Mouse (Mus musculus) limb, embryonic 11.5 days (tissue): ENCODE results near the gene Fgfr2. TPM values are rescaled to one million over a fixed set of nuclear protein-coding genes. Genes with fewer than 3 reads are reported as not detected.

Experiments
- ATAC-seq: fragments of 200-750 bp; cut with Nextera tagmentation; 2 replicates; pipeline ENCODE4 v1.8.0; 2017; ENCODE audit warnings: low read depth; ENCODE audit not compliant: insufficient number of reproducible peaks, low FRiP score, low TSS enrichment
- DNase-seq: peaks from one replicate; pipeline ENCODE4 v3.0.0-alpha.2; 2015; ENCODE audit warnings: low spot score
- H3K27ac ChIP-seq: fragments of 300-500 bp; sonication (generic); replicated peaks from 2 replicates; pipeline ENCODE4 v1.5.1; 2014; ENCODE audit warnings: low read depth, mild to moderate bottlenecking, low read length
- H3K27me3 ChIP-seq: fragments of 300-500 bp; sonication (generic); 2 replicates; pipeline ENCODE4 v1.6.1; 2014; ENCODE audit warnings: mild to moderate bottlenecking, low read length, mixed read lengths; ENCODE audit not compliant: control insufficient read depth, insufficient read depth
- H3K36me3 ChIP-seq: fragments of 300-500 bp; sonication (generic); 2 replicates; pipeline ENCODE4 v1.6.1; 2014; ENCODE audit warnings: mild to moderate bottlenecking, low read length, moderate library complexity, mixed read lengths; ENCODE audit not compliant: control insufficient read depth, insufficient read depth
- H3K4me1 ChIP-seq: fragments of 300-500 bp; sonication (generic); 2 replicates; pipeline ENCODE4 v1.6.1; 2014; ENCODE audit warnings: low read length, mixed read lengths; ENCODE audit not compliant: control insufficient read depth, insufficient read depth
- H3K4me2 ChIP-seq: fragments of 300-500 bp; sonication (generic); 2 replicates; pipeline ENCODE4 v1.6.1; 2014; ENCODE audit warnings: low read depth, mild to moderate bottlenecking, moderate library complexity; ENCODE audit not compliant: severe bottlenecking
- H3K4me3 ChIP-seq: fragments of 300-500 bp; sonication (generic); 2 replicates; pipeline ENCODE4 v1.5.1; 2014; ENCODE audit warnings: low read depth, low read length
- H3K9ac ChIP-seq: fragments of 300-500 bp; sonication (generic); 2 replicates; pipeline ENCODE4 v1.6.1; 2014; ENCODE audit warnings: mild to moderate bottlenecking, low read length
- H3K9me3 ChIP-seq: fragments of 300-500 bp; sonication (generic); 2 replicates; pipeline ENCODE4 v1.6.1; 2016; ENCODE audit warnings: low read length; ENCODE audit not compliant: control insufficient read depth
- WGBS: fragments of 180-500 bp; shearing (Covaris S2); extraction: QIAGEN DNeasy Blood & Tissue Kit; methylation state at CpG from one replicate; pipeline ENCODE4 v1.1.7; 2014; 5-methylcytosine and 5-hydroxymethylcytosine counted together
- polyA plus RNA-seq: library from polyadenylated mRNA; unstranded; fragments of >200 nt; fragmentation: Nextera tagmentation; extraction: Ambion mirVana; gene quantifications from 2 replicates; pipeline ENCODE4 v1.2.1, GENCODE M21; 2014

Gene Fgfr2
- polyA plus RNA-seq, 1 experiment from 2014 or later, result 60.1 TPM

DNA sequence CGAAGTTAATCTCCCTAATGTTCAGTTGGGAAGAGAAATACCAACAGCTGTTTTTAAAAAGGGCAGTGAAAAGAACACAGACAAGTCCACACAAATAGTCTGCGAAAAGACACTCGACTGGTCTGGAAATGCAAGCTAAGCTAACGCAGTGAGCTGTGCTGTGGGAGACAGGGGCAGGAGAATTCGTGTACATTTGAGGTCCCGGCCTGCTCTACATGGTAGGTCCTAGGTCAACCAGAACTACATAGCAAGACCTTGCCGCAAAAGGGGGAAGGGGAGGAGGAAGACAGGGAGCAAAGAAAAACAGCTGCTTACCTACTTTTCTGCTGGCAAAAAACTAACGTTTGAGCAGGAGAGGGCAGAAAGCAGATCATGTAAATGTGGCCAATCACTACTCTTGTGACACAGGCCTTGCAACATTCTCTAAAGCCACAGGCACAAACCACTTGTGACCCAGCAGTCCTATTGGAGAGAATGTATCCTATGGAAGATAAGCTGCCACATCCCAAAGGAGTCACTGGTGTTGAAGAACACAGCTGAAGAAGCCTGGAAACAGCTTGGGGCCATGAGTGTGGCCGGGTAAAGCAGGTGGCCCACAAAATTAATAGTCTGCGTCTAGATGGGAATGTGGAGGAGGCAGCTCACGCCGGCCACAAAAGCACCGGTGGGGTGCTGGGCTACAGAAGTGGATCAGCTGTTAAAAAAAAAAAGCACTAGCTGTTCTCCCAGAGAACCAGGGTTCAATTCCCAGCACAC, 396.9 kb downstream of the Fgfr2 start:
- Histone ChIP-seq H3K36me3 (no peaks in the 10 kb centered on the region), H3K4me1 (no peaks in the 10 kb centered on the region), H3K27me3 (no peaks in the 10 kb centered on the region), H3K9ac (no peak overlapping the region; the same call in 1 of the 2 replicates), H3K27ac (no peak overlapping the region), H3K4me3 (no peak overlapping the region), H3K4me2 (no peak overlapping the region), H3K9me3 (no peaks in the 10 kb centered on the region)
- no peak for DNase-seq
- 81% methylated on average over 13 of the region's 13 CpGs for WGBS
- no peak for ATAC-seq

DNA sequence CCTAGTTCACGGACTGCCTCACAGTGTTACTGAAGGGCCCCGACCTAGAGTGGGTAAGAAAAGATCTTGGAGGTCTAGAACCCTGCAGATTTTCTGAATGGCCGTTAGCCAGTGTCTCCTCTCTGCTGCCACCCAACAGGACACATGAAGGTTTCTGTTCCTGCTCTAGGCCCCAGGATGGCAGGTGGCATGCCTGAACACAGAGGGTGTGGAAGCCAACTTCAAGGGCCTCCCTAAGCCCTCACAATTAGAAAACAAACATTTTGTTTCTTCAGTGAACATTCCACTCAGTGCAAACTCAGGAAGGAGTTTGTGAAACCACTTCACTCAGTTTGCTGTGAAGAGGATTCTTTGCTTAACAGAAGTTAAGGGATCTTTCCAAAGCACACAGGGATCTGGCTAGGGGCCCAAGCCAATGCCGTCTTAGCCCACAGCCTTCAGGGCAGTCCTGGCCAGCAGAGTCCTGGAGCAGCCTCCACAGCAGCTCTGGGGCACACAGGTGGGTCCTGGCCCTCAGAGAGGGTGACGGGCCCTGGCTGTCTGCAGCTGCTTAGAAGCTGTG, 398.6 kb downstream of the Fgfr2 start:
- no peak for ATAC-seq
- Histone ChIP-seq H3K36me3 (no peaks in the 10 kb centered on the region), H3K4me2 (no peak overlapping the region), H3K27ac (no peak overlapping the region), H3K27me3 (no peaks in the 10 kb centered on the region), H3K4me3 (no peak overlapping the region), H3K9me3 (no peaks in the 10 kb centered on the region), H3K4me1 (no peaks in the 10 kb centered on the region), H3K9ac (no peak overlapping the region)
- DNase-seq, result no peak
- WGBS, result 89% methylated on average over 5 of the region's 5 CpGs

DNA sequence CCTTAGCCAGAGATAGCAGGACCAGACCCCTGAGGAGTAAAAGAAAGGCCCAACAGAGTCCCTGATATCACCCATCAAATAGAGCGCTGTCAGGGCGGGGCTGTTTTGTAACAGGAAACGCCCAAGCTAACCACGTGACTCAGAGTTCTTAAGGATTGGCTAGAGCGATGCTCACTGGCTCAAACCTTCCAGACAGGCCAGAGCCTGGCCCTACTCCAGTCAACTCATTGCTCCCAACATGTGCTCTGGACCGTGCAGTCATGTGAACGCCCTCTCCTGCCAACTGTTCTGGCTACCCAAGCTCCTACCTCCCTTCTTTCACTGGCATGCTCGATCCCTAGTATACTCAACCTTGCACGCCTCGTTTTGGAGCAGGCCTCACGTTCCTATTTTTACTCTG, 399.2 kb downstream of the Fgfr2 start:
- 87% methylated on average over 11 of the region's 11 CpGs for WGBS
- Histone ChIP-seq H3K36me3 (no peaks in the 10 kb centered on the region), H3K9ac (no peak overlapping the region), H3K4me2 (no peak overlapping the region), H3K27me3 (no peaks in the 10 kb centered on the region), H3K4me3 (no peak overlapping the region), H3K4me1 (no peaks in the 10 kb centered on the region), H3K9me3 (no peaks in the 10 kb centered on the region), H3K27ac (no peak overlapping the region)
- no peak for ATAC-seq
- DNase-seq, result no peak

DNA sequence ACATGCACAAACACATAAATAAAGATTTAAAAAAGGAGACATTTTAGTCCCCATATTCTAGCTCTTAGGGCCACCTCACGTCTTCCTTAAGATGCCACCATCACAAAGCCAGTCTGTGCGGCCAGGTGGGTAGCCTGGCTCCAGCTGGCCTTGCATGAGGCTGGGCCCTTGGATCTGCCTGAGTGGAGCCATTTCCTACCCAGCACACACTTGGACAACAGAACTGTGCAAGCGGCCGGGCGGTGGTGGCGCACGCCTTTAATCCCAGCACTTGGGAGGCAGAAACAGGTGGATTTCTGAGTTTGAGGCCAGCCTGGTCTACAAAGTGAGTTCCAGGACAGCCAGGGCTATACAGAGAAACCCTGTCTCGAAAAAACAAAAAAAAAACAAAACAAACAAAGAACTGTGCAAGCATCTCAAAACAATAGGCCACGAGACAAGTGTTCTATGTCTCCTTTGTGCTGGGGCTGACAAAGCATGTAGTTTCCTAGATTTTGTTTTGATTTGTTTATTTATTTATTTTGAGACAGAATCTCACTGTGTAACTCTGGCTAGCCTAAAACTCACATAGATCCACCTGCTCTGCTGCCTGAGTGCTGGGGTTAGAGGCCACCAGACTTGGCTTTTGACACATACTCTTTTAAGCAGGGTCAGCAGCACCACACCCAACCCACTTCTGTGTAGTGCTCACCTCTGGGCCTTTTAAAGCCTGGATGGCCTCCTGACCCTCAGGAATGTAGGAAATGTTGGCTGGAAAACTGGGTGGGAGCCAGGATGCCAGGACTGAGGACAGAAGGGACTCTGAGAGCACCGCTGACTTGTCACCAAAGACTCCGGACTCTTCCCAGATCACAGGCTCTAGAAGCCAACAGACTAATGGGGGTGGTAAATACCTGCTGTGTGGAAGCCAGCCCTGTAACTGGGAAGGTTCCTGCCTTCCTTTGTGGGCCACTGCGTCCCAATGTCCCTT, 400.5 kb downstream of the Fgfr2 start:
- Histone ChIP-seq H3K4me1 (no peaks in the 10 kb centered on the region), H3K4me2 (no peak overlapping the region), H3K9ac (no peak overlapping the region), H3K36me3 (no peaks in the 10 kb centered on the region), H3K9me3 (no peaks in the 10 kb centered on the region), H3K27me3 (no peaks in the 10 kb centered on the region), H3K27ac (no peak overlapping the region), H3K4me3 (no peak overlapping the region)
- 89% methylated on average over 12 of the region's 12 CpGs for WGBS
- no peak for DNase-seq
- no peak for ATAC-seq

DNA sequence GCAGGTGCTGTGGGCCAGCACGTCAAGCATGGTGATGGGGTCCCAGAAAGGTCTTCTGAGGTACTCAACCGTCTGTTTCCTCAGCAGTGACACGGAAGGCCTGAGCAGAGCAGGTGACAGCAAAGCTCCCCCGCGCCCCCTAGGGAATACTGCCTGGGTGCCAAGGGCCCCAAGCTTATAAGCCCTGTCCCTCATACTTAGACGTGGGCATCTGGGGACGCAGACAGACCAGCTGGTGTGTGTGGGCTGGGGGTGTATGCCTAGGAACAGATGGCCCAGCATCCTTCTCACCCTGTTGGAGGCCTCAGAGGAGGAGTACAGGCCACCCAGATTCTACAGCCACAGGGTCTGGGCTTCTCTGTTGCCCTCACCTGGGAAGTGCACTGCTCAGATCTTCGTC, 402.6 kb downstream of the Fgfr2 start:
- no peak overlapping the region for H3K27ac ChIP-seq
- WGBS, result 80% methylated on average over 8 of the region's 8 CpGs
- no peak overlapping the region for H3K4me2 ChIP-seq
- H3K9ac ChIP-seq, result no peak overlapping the region
- no peak for DNase-seq
- no peak for ATAC-seq
- H3K27me3 ChIP-seq, result no peaks in the 10 kb centered on the region
- H3K36me3 ChIP-seq, result no peaks in the 10 kb centered on the region
- 0 out of 2 replicates have a peak, but pooled peaks cover 3% of the 10 kb centered on the region for H3K4me1 ChIP-seq
- no peak overlapping the region for H3K4me3 ChIP-seq
- no peaks in the 10 kb centered on the region for H3K9me3 ChIP-seq

DNA sequence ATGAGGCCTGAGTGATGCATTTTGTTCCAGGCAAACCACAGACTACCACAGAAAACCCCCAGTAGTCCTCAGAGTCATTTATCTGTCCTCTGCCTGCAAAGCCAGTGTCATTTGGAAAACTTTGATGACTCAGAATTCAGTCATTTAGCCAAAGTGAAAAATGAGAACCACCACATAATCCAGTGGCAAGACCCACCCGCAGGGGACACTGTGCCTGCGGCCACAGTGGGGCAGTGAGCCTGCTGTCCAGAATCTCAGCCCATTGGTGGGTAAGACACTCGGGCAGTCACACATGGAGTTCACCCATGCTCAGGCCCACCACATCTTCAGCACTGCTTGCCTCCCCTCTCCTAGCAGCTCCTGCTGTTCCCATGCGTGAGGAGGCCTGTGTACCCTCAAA, 403.6 kb downstream of the Fgfr2 start:
- ATAC-seq (no peak), DNase-seq (no peak)
- Histone ChIP-seq H3K4me3 (no peak overlapping the region), H3K27ac (no peak overlapping the region), H3K27me3 (no peaks in the 10 kb centered on the region), H3K4me1 (peaks cover 5% of the 10 kb centered on the region; the same call in 1 of the 2 replicates), H3K36me3 (0 out of 2 replicates have a peak, but pooled peaks cover 2% of the 10 kb centered on the region), H3K4me2 (no peak overlapping the region), H3K9ac (no peak overlapping the region), H3K9me3 (no peaks in the 10 kb centered on the region)
- 90% methylated on average over 4 of the region's 4 CpGs for WGBS

DNA sequence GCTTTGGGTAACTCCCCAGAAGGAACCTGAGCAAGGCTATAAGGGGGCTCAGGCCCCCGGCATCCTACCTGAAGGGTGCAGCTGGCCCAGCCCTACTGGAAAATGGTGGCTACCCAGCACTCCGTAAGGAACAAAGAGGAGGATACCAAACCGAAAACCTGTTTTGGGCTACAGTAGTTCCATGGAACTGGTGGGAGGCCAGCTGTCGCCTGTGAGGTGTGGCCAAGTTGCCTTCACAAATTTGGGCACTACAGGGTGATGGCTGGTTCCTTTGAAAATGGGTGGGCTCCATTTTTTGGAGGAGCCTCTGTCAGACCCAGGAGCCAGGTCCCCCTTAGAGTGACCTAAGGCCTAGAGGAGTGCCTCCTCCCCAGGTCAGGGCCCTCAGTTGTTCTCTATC, 407.9 kb downstream of the Fgfr2 start:
- Histone ChIP-seq H3K9ac (no peak overlapping the region), H3K4me2 (no peak overlapping the region), H3K9me3 (no peaks in the 10 kb centered on the region), H3K36me3 (0 out of 2 replicates have a peak, but pooled peaks cover 2% of the 10 kb centered on the region), H3K4me3 (no peak overlapping the region), H3K27me3 (no peaks in the 10 kb centered on the region), H3K4me1 (peaks cover 22% of the 10 kb centered on the region), H3K27ac (no peak overlapping the region)
- ATAC-seq (no peak), DNase-seq (no peak)
- 94% methylated on average over 4 of the region's 4 CpGs for WGBS

DNA sequence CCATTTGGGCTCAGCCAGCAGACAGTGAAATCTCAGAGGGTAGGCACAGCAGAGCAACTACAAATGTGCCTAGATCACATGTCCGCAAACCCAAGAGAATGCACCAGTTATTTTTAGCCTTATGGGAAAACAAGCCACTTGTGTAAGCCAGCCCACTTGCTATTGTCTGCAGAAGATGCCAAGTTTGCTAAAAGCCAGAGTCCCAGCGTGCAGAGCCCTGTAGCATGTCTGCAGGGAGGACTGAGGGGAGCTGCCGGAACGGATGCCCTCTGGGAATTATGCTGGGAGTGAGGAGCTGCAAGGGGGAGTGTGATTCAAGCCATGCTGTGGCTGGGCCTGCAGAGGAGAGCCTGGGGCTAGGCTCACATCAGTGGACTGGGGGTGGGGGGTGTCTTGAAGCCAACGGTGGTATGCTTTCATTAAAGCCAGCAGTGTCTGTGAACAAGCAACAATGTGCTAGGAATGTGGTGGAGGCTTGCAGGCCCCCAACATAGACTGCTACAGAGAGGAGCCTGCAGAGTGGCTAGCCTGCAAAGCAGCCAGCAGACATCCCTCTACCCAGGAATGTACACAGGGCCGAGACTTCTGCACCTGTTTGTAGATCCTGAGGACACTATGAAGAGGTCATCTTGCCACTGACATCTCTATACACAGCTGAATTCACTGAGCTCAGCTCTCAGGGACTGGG, 408.8 kb downstream of the Fgfr2 start:
- 64% methylated on average over 6 of the region's 6 CpGs for WGBS
- no peak overlapping the region for H3K9ac ChIP-seq
- no peaks in the 10 kb centered on the region for H3K9me3 ChIP-seq
- H3K27me3 ChIP-seq, result no peaks in the 10 kb centered on the region
- H3K4me2 ChIP-seq, result no peak overlapping the region
- 0 out of 2 replicates have a peak overlapping the region, but pooled peaks have one; percentile 8 for H3K27ac ChIP-seq
- ATAC-seq (no peak), DNase-seq (no peak)
- peaks cover 22% of the 10 kb centered on the region for H3K4me1 ChIP-seq
- H3K36me3 ChIP-seq, result 0 out of 2 replicates have a peak, but pooled peaks cover 2% of the 10 kb centered on the region
- H3K4me3 ChIP-seq, result no peak overlapping the region
